Mouse (Mus musculus): ENCODE measurements around the gene Hist1h4k.
"Not testable (repeated sequence)": the region's sequence is repeated elsewhere in the genome, so short reads cannot be mapped to it uniquely, and the experiment has no call there.

Hist1h4k gene

DNA sequence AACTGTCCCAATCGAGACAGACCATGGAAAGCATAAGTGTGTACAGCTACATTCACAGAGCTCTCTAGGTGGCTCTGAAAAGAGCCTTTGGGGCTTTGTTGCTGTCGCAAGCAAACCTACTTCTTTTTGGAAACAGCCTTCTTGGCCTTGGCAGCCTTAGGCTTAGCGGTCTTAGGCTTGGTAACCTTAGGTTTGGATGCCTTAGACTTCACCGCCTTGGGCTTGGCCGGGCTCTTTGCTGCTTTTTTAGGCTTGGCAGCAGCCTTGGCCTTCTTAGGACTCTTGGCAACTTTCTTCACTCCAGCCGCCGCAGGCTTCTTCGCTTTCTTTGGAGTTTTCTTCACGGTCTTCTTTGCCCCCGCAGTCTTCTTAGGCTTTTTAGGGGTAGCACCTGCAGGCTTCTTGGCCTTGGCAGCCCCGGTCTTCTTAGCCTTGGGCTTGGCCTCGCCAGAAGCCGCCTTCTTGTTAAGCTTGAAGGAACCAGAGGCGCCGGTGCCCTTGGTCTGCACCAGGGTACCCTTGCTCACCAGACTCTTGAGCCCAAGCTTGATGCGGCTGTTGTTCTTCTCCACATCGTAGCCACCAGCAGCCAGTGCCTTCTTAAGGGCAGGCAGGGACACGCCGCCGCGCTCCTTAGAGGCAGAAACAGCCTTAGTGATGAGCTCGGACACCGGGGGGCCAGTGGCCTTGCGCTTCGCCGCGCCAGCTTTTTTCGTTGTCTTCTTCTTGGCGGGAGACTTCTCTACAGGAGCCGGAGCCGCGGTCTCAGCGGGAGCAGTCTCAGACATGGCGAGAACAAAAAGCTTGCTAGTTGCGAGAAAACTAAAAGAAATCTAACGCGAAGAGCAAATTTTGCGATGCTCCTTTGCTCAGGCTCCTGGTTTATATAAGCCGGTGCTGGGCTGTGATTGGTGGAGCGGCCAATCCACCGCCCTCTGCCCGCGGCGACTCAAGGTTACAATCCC, 29.7 kb upstream of the Hist1h4k start, which contains the start of gene Hist1h1b:
TSS of gene Hist1h1b (minus strand) at position 859 of the 965 bp plus-strand sequence.
- no peak for TF ChIP-seq GATA4 (IDR thresholded peaks at IDR 0.05; ENCODE audit: insufficient replicate concordance, low read length)

DNA sequence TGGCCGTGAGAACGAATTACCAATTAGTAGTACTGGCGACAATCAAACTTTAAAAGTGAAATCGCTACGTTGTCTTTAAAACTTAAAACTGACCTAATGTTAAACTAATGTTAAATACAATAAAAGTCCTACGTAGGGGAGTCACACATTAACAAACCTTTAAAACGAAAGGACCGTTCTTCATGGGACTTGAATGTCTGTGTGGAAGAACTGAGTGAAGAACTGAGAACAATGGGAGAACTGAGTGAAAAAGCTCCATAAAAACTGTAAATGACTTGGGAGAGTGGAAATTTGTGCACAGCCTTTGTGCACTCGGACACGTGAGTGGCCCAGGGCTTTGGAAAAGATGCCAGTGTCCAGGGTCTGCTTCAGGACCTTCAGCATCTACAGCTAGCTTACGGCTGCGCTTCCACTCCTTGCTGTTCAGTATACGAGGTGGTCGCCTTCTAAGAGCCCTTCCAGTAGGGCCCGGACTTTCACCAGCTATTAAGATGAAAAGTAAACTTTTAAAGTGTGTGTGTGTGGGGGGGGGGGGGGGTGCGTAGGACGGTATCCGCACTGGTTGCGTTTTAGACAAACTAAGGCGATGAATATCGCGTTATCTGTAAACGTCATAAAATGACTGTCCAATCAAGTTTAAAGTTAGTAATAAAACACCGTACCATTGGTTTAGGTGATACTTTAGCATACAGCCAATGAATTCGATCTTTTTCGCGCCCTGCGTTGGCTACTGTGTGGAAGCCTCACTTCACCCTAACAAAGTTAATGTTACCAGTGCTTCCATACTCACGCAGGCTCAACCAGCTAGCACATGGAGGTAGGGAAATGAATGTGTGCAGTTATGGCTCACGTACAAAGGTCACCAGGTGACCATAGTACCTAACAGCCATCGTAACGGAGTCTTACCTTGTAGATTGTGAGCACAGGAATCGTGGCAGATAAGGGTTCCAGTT, 28.8 kb upstream of the Hist1h4k start:
- TF ChIP-seq GATA4 (IDR thresholded peaks at IDR 0.05; ENCODE audit: insufficient replicate concordance, low read length), result no peak

DNA sequence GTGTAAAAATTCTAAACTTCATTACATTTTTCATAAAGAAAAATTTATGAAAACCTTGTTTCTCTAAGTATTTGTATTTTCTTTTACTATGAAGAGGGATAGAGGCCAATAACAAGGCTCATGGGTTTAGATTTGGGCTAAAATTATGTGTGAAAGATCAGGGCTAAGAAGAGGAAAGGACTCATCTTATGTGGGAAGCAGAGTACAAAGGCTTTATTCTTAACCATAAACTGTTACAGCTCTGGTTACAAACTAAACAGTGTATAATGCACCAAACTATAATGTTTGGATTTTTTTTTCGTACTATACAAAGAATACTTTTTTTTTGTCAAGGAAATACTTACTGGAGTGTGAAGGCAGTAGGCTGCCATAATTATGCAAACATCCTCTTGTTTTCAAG, 5.4 kb upstream of the Hist1h4k start:
- TF ChIP-seq GATA4 (IDR thresholded peaks at IDR 0.05; ENCODE audit: insufficient replicate concordance, low read length), result no peak

DNA sequence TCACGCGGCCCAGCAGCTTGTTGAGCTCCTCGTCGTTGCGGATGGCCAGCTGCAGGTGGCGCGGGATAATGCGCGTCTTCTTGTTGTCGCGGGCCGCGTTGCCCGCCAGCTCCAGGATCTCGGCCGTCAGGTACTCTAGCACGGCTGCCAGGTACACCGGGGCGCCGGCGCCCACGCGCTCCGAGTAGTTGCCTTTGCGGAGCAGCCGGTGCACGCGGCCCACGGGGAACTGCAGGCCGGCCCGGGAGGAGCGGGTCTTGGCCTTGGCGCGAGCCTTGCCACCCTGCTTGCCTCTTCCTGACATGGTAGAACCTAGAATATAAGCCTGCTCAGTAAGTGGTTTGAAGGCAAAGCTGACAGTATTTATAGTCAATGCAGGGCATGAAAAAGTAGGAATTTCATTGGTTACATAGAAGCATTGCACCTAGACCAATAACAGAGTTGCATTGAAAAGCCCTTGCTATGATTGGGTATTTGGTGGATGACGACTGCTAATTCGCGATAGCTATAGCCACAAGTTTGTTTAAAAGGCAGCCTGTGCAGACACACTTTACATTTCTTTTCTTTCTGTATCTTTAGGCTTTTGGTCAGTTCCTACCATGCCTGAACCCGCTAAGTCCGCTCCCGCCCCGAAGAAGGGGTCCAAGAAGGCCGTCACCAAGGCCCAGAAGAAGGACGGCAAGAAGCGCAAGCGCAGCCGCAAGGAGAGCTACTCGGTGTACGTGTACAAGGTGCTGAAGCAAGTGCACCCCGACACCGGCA, 3.4 kb upstream of the Hist1h4k start, which contains the start of the genes Hist1h2ak and Hist1h2bn:
TSS of gene Hist1h2ak (minus strand) at position 304 of the 762 bp plus-strand sequence.
TSS of gene Hist1h2bn (plus strand) at position 600 of the 762 bp plus-strand sequence.
- not testable (repeated sequence) for TF ChIP-seq GATA4 (IDR thresholded peaks at IDR 0.05; ENCODE audit: insufficient replicate concordance, low read length)

DNA sequence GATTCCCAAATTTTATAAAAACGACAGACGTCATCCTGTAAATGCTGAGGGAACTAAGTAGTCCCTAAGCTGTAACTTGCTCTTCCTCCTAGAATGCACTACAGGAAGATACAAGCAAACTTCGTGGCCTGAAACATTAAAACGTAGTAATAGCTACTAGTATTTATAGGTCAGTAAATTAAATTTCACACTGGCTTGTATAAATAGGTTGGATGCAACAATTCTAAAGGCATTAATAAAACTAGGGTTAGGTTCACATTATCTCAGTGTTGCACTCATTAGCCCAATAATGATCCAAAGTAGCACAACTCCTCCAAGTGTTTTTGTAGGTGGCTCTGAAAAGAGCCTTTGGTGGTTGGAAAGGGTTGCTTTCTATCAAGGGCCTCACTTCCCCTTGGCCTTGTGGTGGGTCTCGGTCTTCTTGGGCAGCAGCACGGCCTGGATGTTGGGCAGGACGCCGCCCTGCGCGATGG, 2.8 kb upstream of the Hist1h4k start:
- TF ChIP-seq GATA4 (IDR thresholded peaks at IDR 0.05; ENCODE audit: insufficient replicate concordance, low read length), result no peak

DNA sequence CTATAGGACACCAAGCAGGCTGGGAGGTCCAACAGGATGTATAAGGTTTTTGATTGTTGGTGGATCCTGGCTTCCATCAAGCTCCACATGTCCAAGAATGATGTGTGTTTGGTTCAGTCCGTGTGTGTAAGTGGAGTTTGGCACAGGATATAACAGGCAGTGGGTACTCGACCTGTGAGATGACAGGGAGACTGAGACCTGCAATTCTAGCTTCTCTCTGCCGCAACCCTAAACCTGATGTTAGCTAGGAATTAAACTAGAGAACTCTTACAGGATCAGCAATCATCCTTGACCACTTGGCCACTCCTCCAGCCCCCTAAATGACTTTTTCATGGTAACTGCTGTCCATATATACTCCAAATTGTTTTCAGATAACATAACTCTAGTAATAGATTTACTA, 2.1 kb upstream of the Hist1h4k start:
- TF ChIP-seq GATA4 (IDR thresholded peaks at IDR 0.05; ENCODE audit: insufficient replicate concordance, low read length), result no peak

DNA sequence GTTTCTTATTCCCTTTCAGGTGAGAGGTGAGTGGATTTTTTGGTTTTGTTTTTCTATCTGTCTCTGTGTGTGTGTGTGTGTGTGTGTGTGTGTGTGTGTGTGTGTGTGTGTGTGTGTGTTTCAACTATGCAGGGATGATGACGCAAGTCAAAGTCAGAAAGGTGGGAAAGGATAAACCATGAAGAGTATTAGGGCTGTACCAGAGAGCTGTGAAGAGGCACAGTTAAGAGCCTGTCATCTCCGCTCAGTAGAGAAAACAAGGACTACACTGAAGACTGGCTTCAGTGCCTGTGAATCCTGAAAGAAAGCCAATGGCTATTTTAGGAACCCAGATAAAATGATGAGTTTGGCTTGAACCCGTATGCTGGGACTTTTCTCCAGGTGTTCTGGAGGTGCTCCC, 1.5 kb upstream of the Hist1h4k start:
- no peak for TF ChIP-seq GATA4 (IDR thresholded peaks at IDR 0.05; ENCODE audit: insufficient replicate concordance, low read length)

DNA sequence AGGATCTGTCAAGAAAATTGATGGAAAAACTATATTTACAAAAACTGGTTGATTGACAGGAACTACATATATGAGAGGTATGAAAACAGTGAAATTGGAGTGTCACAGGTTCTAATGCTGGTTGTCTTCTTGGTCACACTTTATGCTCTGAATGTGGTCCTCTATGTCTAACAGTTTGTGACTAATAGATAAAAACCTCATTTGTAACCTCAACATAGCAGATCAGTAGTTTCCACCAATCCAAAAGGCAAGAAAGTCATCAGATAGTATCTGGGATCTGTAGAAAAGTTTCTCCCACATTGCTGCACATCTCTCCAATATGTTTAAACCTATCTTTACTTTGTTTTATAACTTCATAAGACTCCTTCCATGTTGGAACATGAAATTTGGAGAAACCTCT, 1.1 kb upstream of the Hist1h4k start:
- TF ChIP-seq GATA4 (IDR thresholded peaks at IDR 0.05; ENCODE audit: insufficient replicate concordance, low read length), result no peak

DNA sequence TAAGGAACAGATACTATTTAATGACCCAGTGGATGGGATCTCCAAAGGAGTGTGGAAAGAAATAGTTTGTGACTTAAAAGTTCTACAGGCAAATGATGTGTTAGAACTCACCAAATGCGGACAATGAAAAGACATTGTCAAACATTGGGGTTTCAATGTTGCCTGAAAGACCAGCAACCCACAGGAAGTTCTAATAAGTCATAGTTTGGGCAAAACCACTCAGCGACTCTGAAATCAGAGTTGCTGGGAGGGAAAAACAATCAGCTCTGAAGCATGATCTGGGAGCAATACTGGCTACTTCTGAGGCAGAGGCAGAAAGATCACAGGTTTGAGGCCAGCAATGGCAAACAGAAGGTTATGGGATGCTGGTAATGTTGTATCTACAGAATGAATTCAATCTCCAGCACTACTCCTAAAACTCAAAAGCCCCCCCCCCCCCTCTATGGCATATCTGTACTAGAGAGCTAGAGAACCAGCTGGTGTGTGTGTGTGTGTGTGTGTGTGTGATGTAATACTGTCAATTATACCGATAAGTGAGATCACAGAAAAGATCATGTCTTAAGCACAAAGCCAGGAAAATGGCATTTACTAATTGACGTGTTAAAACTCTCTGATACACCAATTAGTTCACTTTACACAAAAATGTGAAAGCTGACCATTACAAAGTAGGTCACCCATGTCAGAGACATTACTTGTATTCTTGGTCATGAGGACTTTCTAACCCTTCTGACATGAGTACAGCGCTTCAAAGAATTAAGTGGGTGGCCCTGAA, 732 bp downstream of the Hist1h4k start:
- TF ChIP-seq GATA4 (IDR thresholded peaks at IDR 0.05; ENCODE audit: insufficient replicate concordance, low read length), result no peak

DNA sequence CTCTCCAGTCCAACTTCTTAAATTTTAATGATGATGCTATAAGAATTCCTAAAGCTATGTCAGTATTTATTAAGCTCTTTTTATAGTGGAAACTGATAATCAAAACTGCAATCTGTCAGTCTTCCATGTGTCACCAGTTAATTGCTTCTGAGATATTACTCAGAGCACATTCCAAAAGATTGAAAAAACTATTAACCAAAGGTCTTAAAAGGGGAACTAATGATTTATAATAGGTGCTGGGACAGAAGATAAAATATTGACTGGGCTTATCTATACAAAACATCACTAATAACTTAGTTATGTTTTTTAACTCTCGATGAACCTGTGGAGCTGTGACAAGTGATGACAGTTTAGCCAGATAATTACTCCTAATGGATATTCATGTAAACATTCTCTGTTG, 5.3 kb downstream of the Hist1h4k start:
- TF ChIP-seq GATA4 (IDR thresholded peaks at IDR 0.05; ENCODE audit: insufficient replicate concordance, low read length), result no peak

DNA sequence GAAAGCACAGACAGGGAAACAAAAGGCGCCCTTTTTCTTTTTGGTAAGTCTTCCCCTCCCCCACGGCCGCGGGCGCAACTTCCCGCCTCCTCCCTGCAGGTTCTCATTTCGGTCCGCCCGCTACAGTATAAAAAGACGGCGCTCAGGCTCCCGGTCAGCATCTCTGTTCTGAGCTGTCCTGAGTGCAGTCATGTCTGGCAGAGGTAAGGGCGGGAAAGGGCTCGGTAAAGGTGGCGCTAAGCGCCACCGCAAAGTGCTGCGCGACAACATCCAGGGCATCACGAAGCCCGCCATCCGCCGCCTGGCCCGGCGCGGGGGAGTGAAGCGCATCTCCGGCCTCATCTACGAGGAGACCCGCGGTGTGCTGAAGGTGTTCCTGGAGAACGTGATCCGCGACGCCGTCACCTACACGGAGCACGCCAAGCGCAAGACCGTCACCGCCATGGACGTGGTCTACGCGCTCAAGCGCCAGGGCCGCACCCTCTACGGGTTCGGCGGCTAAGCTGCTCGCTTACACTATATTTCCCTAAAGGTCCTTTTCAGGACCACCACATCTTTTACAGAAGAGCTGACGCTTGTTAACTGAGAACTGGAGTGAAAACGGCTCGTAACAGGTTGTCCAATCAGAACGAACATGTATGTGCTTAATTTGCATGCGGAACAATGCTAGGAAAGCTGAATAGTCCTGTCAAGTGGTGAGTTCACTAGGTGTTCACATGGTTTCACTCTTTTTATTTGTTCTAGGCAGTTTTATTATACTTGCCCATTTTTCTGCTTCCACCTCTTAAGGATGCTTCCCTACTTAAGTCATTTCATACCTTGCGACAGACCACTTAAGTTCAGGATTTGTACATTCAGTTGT, 15.2 kb downstream of the Hist1h4k start, which contains the start of gene Hist1h4j:
TSS of gene Hist1h4j (plus strand) at position 159 of the 862 bp plus-strand sequence.
- not testable (repeated sequence) for TF ChIP-seq GATA4 (IDR thresholded peaks at IDR 0.05; ENCODE audit: insufficient replicate concordance, low read length)

DNA sequence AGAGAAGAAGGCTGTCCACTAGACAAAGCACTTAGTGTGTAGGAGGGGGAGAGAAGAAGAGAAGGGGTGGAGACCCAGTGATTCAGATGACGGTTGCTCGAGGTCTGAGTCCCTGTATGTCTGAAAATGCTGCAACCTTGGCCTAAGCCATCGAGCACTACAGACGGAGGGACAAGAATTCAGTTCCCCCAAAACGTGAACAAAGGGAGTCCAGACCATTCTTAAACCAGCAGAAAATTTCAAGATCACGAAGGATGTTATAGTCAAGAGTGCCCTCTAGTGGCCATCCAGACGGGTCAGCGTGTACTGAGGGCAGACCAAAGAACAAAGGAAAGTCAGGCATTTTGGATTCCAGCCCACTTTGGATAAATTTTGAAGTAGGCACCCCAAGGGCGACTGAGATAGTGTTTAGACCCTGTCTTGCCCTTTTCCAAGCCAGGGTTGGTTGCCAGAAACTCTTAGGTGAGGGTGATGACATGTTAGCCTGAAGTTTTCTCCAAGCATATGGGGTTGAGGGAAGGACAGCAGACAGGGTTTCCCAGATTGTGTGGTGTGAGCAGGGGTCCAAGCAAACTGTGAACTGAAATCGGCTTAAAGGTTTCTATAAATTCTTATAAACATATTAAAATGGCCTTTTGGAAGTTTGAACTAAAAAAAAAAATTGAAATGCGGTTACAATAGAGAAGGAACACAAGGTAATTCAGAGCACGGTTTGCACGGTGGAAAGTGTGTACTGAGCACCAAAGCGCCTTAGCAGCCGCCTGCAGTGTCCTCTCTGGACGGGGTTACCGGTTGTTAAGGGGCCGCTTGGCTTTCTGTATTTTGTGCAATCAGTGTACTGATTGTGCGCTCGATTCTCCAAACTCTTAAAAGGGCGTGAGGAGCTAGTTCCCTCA, 16.0 kb downstream of the Hist1h4k start:
- no peak for TF ChIP-seq GATA4 (IDR thresholded peaks at IDR 0.05; ENCODE audit: insufficient replicate concordance, low read length)
